Mouse (Mus musculus): ENCODE results near the gene Hoxc11. TPM values are rescaled to one million over a fixed set of nuclear protein-coding genes. Genes with fewer than 3 reads are reported as not detected.

The Hoxc11 gene
- total RNA-seq, 2 experiments from 2014 or later, result 6.7 to 8.3 TPM

DNA sequence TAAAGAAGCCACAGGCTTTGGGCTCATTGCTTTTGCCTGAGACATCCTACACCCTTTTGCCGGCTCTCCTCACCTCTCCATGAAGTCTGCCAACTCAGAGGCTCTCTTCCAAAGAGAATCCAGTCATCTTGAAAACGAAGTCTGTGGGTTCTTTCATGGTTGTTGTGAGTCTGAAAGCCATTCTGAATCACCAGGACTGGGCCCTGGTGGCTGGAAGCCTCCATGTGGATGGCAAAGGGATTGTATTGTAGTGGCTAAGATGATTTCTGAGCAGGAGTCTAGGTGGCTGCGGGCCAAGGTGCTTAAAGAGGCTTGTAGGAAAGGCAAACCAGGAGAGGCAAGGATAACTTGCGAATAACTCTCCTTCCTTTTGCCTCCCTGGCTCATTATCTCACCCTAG, 47.9 kb downstream of the Hoxc11 start:
- no peak for DNase-seq (ENCODE audit: low spot score)

- DNase-seq (ENCODE audit: low spot score), result no peak
Observed at GRCm38 (mm10) chr15:103002821-103003448, 48.7 kb downstream of the Hoxc11 start.

- DNase-seq (ENCODE audit: low spot score), result peak; percentile 64
Observed at GRCm38 (mm10) chr15:103005308-103005707, 51.1 kb downstream of the Hoxc11 start.

DNA sequence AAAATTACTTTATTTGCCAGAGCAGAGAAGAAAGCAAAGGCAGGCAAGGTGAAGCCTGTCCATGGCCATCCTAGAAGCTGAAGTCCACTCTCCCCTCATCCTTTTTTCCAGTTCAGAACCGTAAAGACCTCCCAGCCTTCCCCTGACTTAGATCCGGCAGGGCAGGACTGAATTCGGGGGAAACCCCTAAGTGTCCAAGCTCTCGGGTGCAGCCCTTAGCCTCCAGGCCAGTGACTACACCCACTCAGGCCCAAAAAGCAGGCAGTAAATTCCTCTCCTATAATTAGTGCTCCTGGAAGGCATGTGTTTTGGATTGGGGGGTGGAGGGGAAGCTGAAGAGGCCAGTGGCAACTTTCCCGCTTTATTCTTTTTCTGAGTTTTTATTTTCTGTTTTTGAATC, 51.6 kb downstream of the Hoxc11 start:
- DNase-seq (ENCODE audit: low spot score), result no peak

DNA sequence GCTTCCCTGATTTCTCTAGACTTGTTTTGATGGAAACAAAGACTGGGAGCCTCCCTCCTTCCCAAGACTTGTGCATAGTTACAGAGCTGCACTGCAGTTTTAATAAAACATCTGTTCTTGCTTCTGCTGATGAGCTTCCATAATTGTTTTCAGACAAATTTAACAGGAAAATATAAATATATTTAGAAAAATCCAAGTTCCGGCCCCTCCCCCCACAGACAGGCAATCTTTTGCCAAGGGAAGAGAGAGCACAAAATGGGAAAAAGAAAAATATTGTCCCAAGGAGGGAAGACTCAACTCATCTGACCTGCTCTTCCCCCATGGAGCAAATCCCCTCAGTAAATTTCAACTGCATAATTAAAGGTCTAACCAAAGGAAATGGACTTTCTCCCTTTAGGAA, 52.1 kb downstream of the Hoxc11 start:
- DNase-seq (ENCODE audit: low spot score), result no peak

Small RNA genes within 50 kb of the gene (microRNA-seq; reads per million reads assigned to microRNA genes)
- 5,121 reads per million, percentile 91 among the genes with 10 or more reads in this experiment for gene Mir196a-2

Other genes with a start within 250 kb of the Hoxc11 start
- 10 to 100 TPM; 72.7 to 73.2 TPM for gene Calcoco1, start 232.2 kb upstream of the Hoxc11 start, total RNA-seq (2021)
- gene Hoxc13, start 33.3 kb upstream of the Hoxc11 start, total RNA-seq (2021), result not detected
- gene Hoxc12, start 17.7 kb upstream of the Hoxc11 start, total RNA-seq (2021), result not detected
- 10 to 100 TPM; 78.5 to 88.0 TPM for gene Hoxc10, start 12.4 kb downstream of the Hoxc11 start, total RNA-seq (2021)
- 1 to 10 TPM; 1.5 to 2.1 TPM for gene Hoxc5, start 13.0 kb downstream of the Hoxc11 start, total RNA-seq (2021)
- 1 to 10 TPM; 6.8 to 7.4 TPM for gene Hoxc9, start 22.0 kb downstream of the Hoxc11 start, total RNA-seq (2021)
- 1 to 10 TPM; 1.3 to 1.9 TPM for gene Hoxc8, start 36.2 kb downstream of the Hoxc11 start, total RNA-seq (2021)
- 1 to 10 TPM; 5.3 to 5.8 TPM for gene Hoxc6, start 43.8 kb downstream of the Hoxc11 start, total RNA-seq (2021)
- gene Hoxc4, start 64.5 kb downstream of the Hoxc11 start, total RNA-seq (2021), result 1 to 10 TPM; 3.8 to 5.3 TPM
- 10 to 100 TPM in 1 of 2 experiments, 1 to 10 TPM in 1; 9.4 to 11.3 TPM for gene Smug1, start 212.7 kb downstream of the Hoxc11 start, total RNA-seq (2021)